In the genomic region with DNA sequence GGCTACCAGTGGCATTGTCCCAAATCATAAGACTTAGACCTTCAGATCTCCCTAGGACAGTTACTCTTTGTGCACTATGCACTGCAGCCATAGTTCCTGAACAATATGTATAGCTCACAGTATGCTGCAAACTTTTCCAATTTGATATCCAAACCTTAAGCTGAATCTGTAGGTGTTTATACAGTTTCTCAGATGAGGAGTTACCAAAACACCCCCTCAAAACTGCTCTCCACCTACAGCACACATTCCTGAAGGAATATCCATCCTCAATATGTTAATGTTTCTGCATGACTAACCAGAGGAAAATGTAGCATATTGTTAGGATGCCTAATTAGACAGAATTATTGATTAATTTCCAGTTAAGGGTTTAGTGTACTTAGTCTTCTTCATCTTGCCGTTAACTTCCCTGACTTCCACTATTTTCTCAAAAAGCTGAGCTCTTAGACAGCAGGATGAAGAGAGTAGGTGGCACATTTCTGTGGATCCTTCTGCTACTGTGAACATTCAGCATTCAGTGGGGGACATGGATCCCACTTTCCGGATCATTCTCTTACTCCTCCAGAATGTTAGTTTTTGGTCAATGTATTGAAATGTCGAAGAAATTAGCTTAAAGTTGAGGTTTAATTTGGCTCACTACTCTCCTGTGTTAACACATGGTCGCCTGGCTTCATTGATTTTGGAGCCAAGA, we compare ENCODE assay signal across 25 mouse cellular contexts.
"Had no signal": no experiment of that assay in that cellular context is flagged by ENCODE, and none has a peak within 500 bp of the region (broad histone marks: within the 10 kb centered on the region; RNA-seq: fewer than 3 reads in every experiment).

No protein-coding gene starts in this region.

- H3K9me3 ChIP-seq: heart, embryonic 13.5 days; heart, embryonic 15.5 days; hindbrain, embryonic 13.5 days; hindbrain, embryonic 15.5 days; kidney, embryonic 15.5 days; limb, embryonic 12.5 days; liver, embryonic 13.5 days; liver, embryonic 15.5 days had no signal

- H3K27ac ChIP-seq: heart, adult 2 months; heart, embryonic 13.5 days; heart, embryonic 15.5 days; hindbrain, embryonic 13.5 days; hindbrain, embryonic 15.5 days; hindbrain, postnatal 0 days; kidney, embryonic 15.5 days; kidney, postnatal 0 days; limb, embryonic 12.5 days; liver, embryonic 13.5 days; liver, embryonic 15.5 days had no signal

- H3K36me3 ChIP-seq: heart, embryonic 13.5 days; heart, embryonic 15.5 days; hindbrain, embryonic 13.5 days; hindbrain, embryonic 15.5 days; kidney, embryonic 15.5 days; limb, embryonic 12.5 days; liver, embryonic 13.5 days; liver, embryonic 15.5 days had no signal

- H3K4me1 ChIP-seq: heart, embryonic 13.5 days; heart, embryonic 15.5 days; hindbrain, embryonic 13.5 days; hindbrain, embryonic 15.5 days; kidney, embryonic 15.5 days; limb, embryonic 12.5 days; liver, embryonic 13.5 days; liver, embryonic 15.5 days had no signal

- H3K4me3 ChIP-seq: heart, adult 2 months; heart, embryonic 13.5 days; heart, embryonic 15.5 days; hindbrain, embryonic 13.5 days; hindbrain, embryonic 15.5 days; kidney, embryonic 15.5 days; limb, embryonic 12.5 days; liver, embryonic 13.5 days; liver, embryonic 15.5 days had no signal

- H3K27me3 ChIP-seq: heart, embryonic 13.5 days; heart, embryonic 15.5 days; hindbrain, embryonic 13.5 days; hindbrain, embryonic 15.5 days; kidney, embryonic 15.5 days; limb, embryonic 12.5 days; liver, embryonic 13.5 days; liver, embryonic 15.5 days had no signal

- DNase-seq: forebrain, postnatal 0 days; gastrocnemius, postnatal 14 days; gastrocnemius, postnatal 36 days; heart, adult 11 months; heart, adult 2 months; heart, postnatal 14 days; heart, postnatal 36 days; kidney, adult 11 months; kidney, adult 2 months; kidney, adult 9 months; kidney, postnatal 14 days; kidney, postnatal 36 days; layer of hippocampus, postnatal 36 days; left cerebral cortex, postnatal 4 days; liver; liver, embryonic 13.5 days had no signal
